ENCODE assay signal across 8 mouse cellular contexts in the genomic region with DNA sequence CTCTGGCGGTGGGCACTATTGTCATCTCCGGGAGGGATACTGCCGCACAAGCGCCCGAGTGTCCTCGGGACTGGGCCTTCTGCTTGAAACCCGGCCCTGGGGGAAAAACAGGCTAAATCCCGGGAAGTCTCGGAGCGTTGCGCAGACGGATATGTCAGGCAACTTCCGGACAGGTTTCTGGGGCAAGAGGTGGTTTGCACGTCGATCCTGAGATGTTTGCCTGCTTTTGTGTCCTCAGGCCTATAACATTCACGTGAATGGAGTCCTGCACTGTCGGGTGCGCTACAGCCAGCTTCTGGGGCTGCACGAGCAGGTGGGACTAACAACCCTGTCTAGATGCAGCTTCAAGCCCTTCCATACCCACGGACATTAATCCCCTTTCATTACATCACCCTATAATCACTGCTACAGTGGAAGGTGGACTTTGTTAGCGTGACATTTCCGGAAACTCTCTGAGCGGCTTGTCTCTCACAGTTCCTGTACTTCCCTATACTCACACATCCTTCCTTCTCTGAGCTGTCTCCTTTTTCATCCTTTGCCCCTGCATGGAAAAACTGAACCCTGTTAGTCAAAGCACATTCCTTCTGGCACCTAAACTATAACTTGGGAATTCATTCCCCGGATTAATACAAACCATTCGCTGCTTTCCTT. TPM values are rescaled to one million over a fixed set of nuclear protein-coding genes. Genes with fewer than 3 reads are reported as not detected.
A peak's percentile ranks its signal among the peaks of the same experiment; 100 is the strongest.
DNase-seq lines count a peak whose midpoint lies in the region; ATAC-seq lines count a peak whose summit lies in the region.

No protein-coding gene starts in this region.

- no peak for DNase-seq in cerebellum, adult 9-10 months
- DNase-seq in 3T3-L1 (ENCODE audit: low read depth, low spot score): peak; percentile 65
- DNase-seq in liver: peak; percentile 38
- DNase-seq in cerebellum, adult 9-11 months: no peak
- DNase-seq in left cerebral cortex, adult 11 months (ENCODE audit: low spot score): no peak

- H3K4me2 ChIP-seq in stomach, embryonic 16.5 days (ENCODE audit: low read depth, low read length): peak overlapping the region; percentile 79

- no peaks in the 10 kb centered on the region for H3K9me3 ChIP-seq in erythroblast, embryonic 14.5 days (ENCODE audit: control insufficient read depth, low read length)
- H3K9me3 ChIP-seq in stomach, embryonic 16.5 days (replicated peaks; ENCODE audit: control insufficient read depth, low read length): no peaks in the 10 kb centered on the region

- WGBS in stomach, embryonic 16.5 days: 10% methylated on average over 25 of the region's 25 CpGs

- H3K27ac ChIP-seq in stomach, embryonic 16.5 days (ENCODE audit: low read length): peak overlapping the region; percentile 86

- H3K36me3 ChIP-seq in erythroblast, embryonic 14.5 days (ENCODE audit: control insufficient read depth): peaks cover 71% of the 10 kb centered on the region
- peaks cover 38% of the 10 kb centered on the region for H3K36me3 ChIP-seq in stomach, embryonic 16.5 days (ENCODE audit: control insufficient read depth, insufficient read depth, low read length)

- 0 out of 2 replicates have a peak, but pooled peaks have one; percentile 3 for ATAC-seq in cerebellum, adult (ENCODE audit: insufficient number of reproducible peaks, low FRiP score, low TSS enrichment)
- no peak for ATAC-seq in stomach, embryonic 16.5 days (ENCODE audit: insufficient read depth, low FRiP score)

- peaks cover 53% of the 10 kb centered on the region for H3K4me1 ChIP-seq in erythroblast, embryonic 14.5 days (ENCODE audit: control insufficient read depth)
- H3K4me1 ChIP-seq in stomach, embryonic 16.5 days (ENCODE audit: control insufficient read depth, insufficient read depth, low read length): peaks cover 21% of the 10 kb centered on the region

- no peaks in the 10 kb centered on the region for H3K27me3 ChIP-seq in erythroblast, embryonic 14.5 days (ENCODE audit: control insufficient read depth)
- no peaks in the 10 kb centered on the region for H3K27me3 ChIP-seq in stomach, embryonic 16.5 days (ENCODE audit: control insufficient read depth, insufficient read depth, low read length)

- peak overlapping the region; percentile 89 for H3K4me3 ChIP-seq in erythroblast, embryonic 14.5 days (replicated peaks)
- peak overlapping the region; percentile 97 for H3K4me3 ChIP-seq in stomach, embryonic 16.5 days (replicated peaks; ENCODE audit: low read length)

- H3K9ac ChIP-seq in stomach, embryonic 16.5 days (ENCODE audit: low read length): peak overlapping the region; percentile 95

RNA-seq across cellular contexts. Expression of a gene that starts 0.5 kb away (rescaled TPM):
- polyA plus RNA-seq in erythroblast, embryonic 14.5 days (2012): 32.5 and 34.0 TPM in 2 replicates
- 66.5 and 66.7 TPM in 2 replicates for polyA plus RNA-seq in stomach, embryonic 16.5 days (2015; fragmentation: Nextera tagmentation; extraction: Ambion mirVana)

RNA-seq across cellular contexts. Expression of a gene that starts 0.7 kb away (rescaled TPM):
- polyA plus RNA-seq in erythroblast, embryonic 14.5 days (2012): 2.7 and 2.9 TPM in 2 replicates
- polyA plus RNA-seq in stomach, embryonic 16.5 days (2015; fragmentation: Nextera tagmentation; extraction: Ambion mirVana): 129 and 131 TPM in 2 replicates

RNA-seq across cellular contexts. Expression of a gene that starts 8.3 kb away (rescaled TPM):
- 2.5 TPM in 2 replicates for polyA plus RNA-seq in erythroblast, embryonic 14.5 days (2012)
- polyA plus RNA-seq in stomach, embryonic 16.5 days (2015; fragmentation: Nextera tagmentation; extraction: Ambion mirVana): 4.1 and 5.2 TPM in 2 replicates

RNA-seq across cellular contexts. Expression of a gene that starts 13.8 kb away (rescaled TPM):
- polyA plus RNA-seq in erythroblast, embryonic 14.5 days (2012): 4.0 and 4.9 TPM in 2 replicates
- polyA plus RNA-seq in stomach, embryonic 16.5 days (2015; fragmentation: Nextera tagmentation; extraction: Ambion mirVana): 68.1 and 69.4 TPM in 2 replicates

RNA-seq across cellular contexts. Expression of a gene that starts 14.0 kb away (rescaled TPM):
- 2.2 and 2.5 TPM in 2 replicates for polyA plus RNA-seq in erythroblast, embryonic 14.5 days (2012)
- 1.2 and 2.0 TPM in 2 replicates for polyA plus RNA-seq in stomach, embryonic 16.5 days (2015; fragmentation: Nextera tagmentation; extraction: Ambion mirVana)

Comparison
In these comparisons a context has a peak if more than half of its experiments do, and no peak if none do; other contexts are left out.
1. DNase-seq: peak in 3T3-L1 (single experiment) and liver (single experiment); none in cerebellum, adult 9-10 months (single experiment), cerebellum, adult 9-11 months (single experiment) and left cerebral cortex, adult 11 months (single experiment).
2. RNA of a gene that starts 0.7 kb away (polyA plus RNA-seq): 129 to 131 TPM in stomach, embryonic 16.5 days; 2.7 to 2.9 TPM in erythroblast, embryonic 14.5 days; every median in the first group is over 10 times any median in the second.